Mouse (Mus musculus) neural tube, embryonic 14.5 days (tissue): ENCODE data around the gene Tnr. TPM values are rescaled to one million over a fixed set of nuclear protein-coding genes. Genes with fewer than 3 reads are reported as not detected.

Experiments
- ATAC-seq: fragments of 200-750 bp; cut with Nextera tagmentation; 2 replicates; pipeline ENCODE4 v1.8.0; 2017; ENCODE audit warnings: low read depth, mild to moderate bottlenecking, moderate TSS enrichment, moderate library complexity
- H3K27ac ChIP-seq: fragments of 300-500 bp; sonication (generic); 2 replicates; pipeline ENCODE4 v1.5.1; 2014; ENCODE audit warnings: low read depth, mild to moderate bottlenecking, control low read depth, low read length, moderate library complexity, mixed read lengths
- H3K27me3 ChIP-seq: fragments of 300-500 bp; sonication (generic); 2 replicates; pipeline ENCODE4 v1.6.1; 2014; ENCODE audit warnings: low read length; ENCODE audit not compliant: control insufficient read depth, insufficient read depth
- H3K36me3 ChIP-seq: fragments of 300-500 bp; sonication (generic); 2 replicates; pipeline ENCODE4 v1.6.1; 2014; ENCODE audit warnings: low read length, mixed read lengths; ENCODE audit not compliant: control insufficient read depth, insufficient read depth
- H3K4me1 ChIP-seq: fragments of 300-500 bp; sonication (generic); 2 replicates; pipeline ENCODE4 v1.6.1; 2014; ENCODE audit warnings: low read length; ENCODE audit not compliant: control insufficient read depth, insufficient read depth
- H3K4me2 ChIP-seq: fragments of 300-500 bp; sonication (generic); 2 replicates; pipeline ENCODE4 v1.6.1; 2014; ENCODE audit warnings: mild to moderate bottlenecking, low read depth, low read length, control low read depth
- H3K4me3 ChIP-seq: fragments of 300-500 bp; sonication (generic); 2 replicates; pipeline ENCODE4 v1.5.1; 2014; ENCODE audit warnings: low read depth, low read length, control low read depth, mixed read lengths
- H3K9ac ChIP-seq: fragments of 300-500 bp; sonication (generic); replicated peaks from 2 replicates; pipeline ENCODE4 v1.6.1; 2014; ENCODE audit warnings: low read depth, mild to moderate bottlenecking, control low read depth, low read length, mixed read lengths
- H3K9me3 ChIP-seq: fragments of 300-500 bp; sonication (generic); 2 replicates; pipeline ENCODE4 v1.6.1; 2016; ENCODE audit warnings: low read length; ENCODE audit not compliant: control insufficient read depth
- WGBS: fragments of 180-500 bp; shearing (Covaris S2); extraction: QIAGEN DNeasy Blood & Tissue Kit; methylation state at CpG from one replicate; pipeline ENCODE4 v1.1.7; 2014; 5-methylcytosine and 5-hydroxymethylcytosine counted together
- polyA plus RNA-seq: library from polyadenylated mRNA; unstranded; fragments of >200 nt; fragmentation: Nextera tagmentation; extraction: Ambion mirVana; gene quantifications from 2 replicates; pipeline ENCODE4 v1.2.1, GENCODE M21; 2014

Tnr gene
- polyA plus RNA-seq, 1 experiment from 2014 or later: 6.6 TPM

DNA sequence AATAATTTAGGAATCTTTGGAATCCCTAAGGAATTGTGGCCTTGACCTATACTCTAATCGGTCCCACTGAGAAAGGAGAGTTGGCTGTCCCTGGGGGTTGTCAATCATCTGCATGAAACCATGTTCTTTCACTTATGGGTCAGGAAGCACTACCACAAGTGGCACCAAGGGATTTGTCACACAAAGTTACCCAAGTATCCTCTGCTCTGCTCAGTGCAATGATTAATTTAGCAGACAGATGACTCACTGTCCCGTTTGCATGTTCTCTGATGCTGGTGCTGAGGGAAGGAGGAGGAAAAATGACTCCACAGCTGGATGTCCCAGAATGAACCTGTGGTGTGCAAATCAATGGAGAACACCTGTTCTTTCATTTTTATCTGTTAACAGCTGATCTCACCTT lies 309.6 kb downstream of the Tnr start:
- H3K9ac ChIP-seq: no peak overlapping the region
- no peaks in the 10 kb centered on the region for H3K9me3 ChIP-seq
- no peaks in the 10 kb centered on the region for H3K36me3 ChIP-seq
- H3K4me3 ChIP-seq: no peak overlapping the region
- no peak for ATAC-seq
- WGBS: 80% methylated on average over 2 of the region's 2 CpGs
- no peaks in the 10 kb centered on the region for H3K27me3 ChIP-seq
- H3K4me1 ChIP-seq: no peaks in the 10 kb centered on the region
- H3K4me2 ChIP-seq: no peak overlapping the region
- no peak overlapping the region for H3K27ac ChIP-seq

DNA sequence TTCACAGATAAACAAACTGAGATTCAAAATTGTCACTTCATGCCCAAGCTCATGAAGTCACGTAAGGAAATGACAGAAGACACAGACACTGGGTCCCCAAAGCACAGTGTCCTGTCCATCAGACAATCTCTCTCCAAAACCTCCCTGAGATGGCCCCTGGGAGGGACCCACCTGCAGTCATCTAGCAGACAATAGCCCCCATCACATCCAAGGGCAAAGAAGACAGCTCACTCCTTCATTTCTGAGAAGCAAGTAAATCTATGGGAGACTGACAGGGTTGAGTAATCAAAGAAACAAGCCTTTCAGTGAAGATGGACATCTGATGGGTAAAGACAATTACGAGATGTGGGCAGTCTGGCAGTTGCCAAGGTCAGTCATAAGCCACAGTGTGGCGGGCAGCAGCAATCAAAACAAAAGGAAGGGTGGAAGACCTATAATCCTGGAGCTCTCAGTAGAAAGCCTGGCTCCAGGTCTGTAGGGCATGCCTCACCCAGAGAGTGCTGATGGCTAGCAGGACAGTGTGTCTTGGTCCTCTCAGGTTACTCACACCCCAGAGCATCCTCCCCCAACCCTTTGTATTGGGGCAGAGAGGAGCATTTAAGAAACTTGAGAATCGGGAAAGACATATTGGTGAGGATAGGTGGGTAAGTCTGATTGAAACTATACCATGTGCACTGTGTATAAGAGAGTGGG lies 310.2 kb downstream of the Tnr start:
- Histone ChIP-seq H3K4me1 (no peaks in the 10 kb centered on the region), H3K9ac (no peak overlapping the region), H3K27ac (no peak overlapping the region), H3K4me2 (no peak overlapping the region), H3K27me3 (no peaks in the 10 kb centered on the region), H3K36me3 (no peaks in the 10 kb centered on the region), H3K9me3 (no peaks in the 10 kb centered on the region), H3K4me3 (no peak overlapping the region)
- WGBS: 64% methylated on average over 4 of the region's 4 CpGs
- ATAC-seq: no peak

DNA sequence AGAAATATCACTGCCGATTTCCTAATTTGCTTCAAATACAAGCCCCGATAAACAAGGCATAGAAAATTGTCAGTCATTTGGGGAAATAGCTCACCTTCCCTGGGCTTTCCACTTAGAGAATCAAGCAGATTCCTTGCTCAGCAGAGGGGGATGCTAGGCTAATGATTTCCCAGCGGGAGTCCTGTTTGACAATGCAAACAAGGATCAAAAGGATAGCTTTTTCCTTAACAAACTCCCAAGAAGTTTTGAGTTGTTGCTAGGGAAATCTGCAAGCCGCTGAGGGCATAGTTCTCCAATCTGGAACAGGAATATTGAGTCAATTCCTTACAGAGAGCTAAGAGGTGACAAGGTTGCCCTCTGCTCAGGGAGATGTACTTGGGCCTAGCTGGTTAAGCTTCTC lies 311.6 kb downstream of the Tnr start:
- Histone ChIP-seq H3K9ac (no peak overlapping the region), H3K27me3 (no peaks in the 10 kb centered on the region), H3K4me1 (no peaks in the 10 kb centered on the region), H3K9me3 (no peaks in the 10 kb centered on the region), H3K4me3 (no peak overlapping the region), H3K4me2 (no peak overlapping the region), H3K27ac (no peak overlapping the region), H3K36me3 (no peaks in the 10 kb centered on the region)
- 12% methylated on average over 4 of the region's 4 CpGs for WGBS
- no peak for ATAC-seq

DNA sequence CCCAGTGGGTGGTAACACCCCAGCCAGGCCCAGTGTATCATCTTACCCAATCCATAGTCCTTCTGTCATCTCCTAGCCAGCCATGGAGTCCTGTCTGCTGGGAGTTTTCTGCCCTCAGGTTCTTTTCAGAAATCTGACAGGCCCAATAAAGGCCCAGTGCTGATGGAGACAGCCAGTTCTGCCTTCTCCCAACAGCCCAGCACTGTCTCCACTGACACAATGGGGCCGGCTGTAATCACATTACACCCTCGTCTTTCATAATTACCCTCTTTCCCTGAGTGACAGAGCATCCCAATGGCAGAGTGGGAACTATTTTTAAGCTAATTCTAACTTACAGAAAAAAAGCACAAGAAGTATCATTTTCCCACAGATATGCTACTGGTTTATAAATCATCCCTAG lies 316.8 kb downstream of the Tnr start:
- H3K9ac ChIP-seq: no peak overlapping the region
- ATAC-seq: no peak
- no peak overlapping the region for H3K4me3 ChIP-seq
- no peak overlapping the region for H3K27ac ChIP-seq
- H3K36me3 ChIP-seq: no peaks in the 10 kb centered on the region
- H3K4me1 ChIP-seq: no peaks in the 10 kb centered on the region
- no peaks in the 10 kb centered on the region for H3K9me3 ChIP-seq
- H3K27me3 ChIP-seq: no peaks in the 10 kb centered on the region
- no peak overlapping the region for H3K4me2 ChIP-seq
- WGBS: 18% methylated on average over 2 of the region's 2 CpGs

DNA sequence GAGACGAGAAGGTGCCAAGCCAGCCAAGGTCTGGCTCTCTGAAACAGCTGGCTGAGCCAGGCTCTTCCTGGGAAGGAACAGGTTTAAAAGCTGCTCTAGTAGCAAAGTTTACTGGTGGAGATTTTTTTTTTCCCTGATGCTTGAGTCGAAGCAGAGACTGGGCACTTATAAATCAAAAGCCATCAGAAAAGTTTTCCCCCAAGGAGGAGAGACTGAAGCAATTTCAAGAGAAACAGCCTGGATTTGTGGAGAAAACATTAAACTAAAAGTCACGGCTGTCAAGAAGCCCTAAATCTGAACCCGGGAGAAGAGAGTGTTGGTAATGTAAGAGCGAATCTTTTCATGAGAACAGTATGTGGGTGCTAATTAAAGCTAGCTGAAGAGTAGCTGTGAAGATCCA lies 319.3 kb downstream of the Tnr start:
- Histone ChIP-seq H3K27ac (no peak overlapping the region), H3K4me2 (no peak overlapping the region), H3K4me1 (no peaks in the 10 kb centered on the region), H3K27me3 (no peaks in the 10 kb centered on the region), H3K9me3 (no peaks in the 10 kb centered on the region), H3K9ac (no peak overlapping the region), H3K36me3 (no peaks in the 10 kb centered on the region), H3K4me3 (no peak overlapping the region)
- no peak for ATAC-seq
- WGBS: 60% methylated on average over 5 of the region's 5 CpGs

DNA sequence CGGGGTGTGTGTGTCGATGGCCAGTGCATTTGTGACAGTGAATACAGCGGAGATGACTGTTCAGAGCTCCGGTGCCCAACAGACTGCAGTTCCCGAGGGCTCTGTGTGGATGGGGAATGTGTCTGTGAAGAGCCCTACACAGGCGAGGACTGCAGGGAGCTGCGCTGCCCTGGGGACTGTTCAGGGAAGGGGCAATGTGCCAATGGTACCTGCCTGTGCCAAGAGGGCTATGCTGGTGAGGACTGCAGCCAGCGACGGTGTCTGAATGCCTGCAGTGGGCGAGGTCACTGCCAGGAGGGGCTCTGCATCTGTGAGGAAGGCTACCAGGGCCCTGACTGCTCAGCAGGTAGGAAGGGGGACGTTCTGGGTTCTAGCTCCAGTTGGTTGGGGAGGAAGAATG lies 328.5 kb downstream of the Tnr start:
- no peak for ATAC-seq
- Histone ChIP-seq H3K27ac (no peak overlapping the region), H3K36me3 (no peaks in the 10 kb centered on the region), H3K9ac (no peak overlapping the region), H3K4me1 (no peaks in the 10 kb centered on the region), H3K4me2 (no peak overlapping the region), H3K4me3 (no peak overlapping the region), H3K9me3 (no peaks in the 10 kb centered on the region), H3K27me3 (no peaks in the 10 kb centered on the region)
- 79% methylated on average over 11 of the region's 11 CpGs for WGBS

DNA sequence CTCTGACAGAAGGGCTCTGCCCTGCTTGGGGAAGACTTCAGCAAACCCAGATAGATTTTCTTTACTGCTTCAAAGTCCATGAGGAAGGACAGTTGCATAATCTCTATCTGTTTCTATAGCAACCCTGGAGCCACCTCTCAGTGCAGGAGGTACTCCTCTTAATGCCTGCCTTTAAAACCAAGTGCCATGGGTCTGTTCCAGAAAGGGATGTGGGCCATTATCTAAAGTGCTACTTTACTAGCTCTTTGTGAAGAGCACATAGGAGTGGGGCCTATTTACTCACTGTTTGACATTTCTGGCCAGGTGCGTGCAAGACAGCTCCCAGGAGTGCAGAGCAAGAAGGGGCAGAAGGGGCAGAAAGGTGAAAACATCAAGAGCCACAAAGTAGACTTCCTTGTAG lies 330.7 kb downstream of the Tnr start:
- no peak for ATAC-seq
- Histone ChIP-seq H3K9ac (no peak overlapping the region), H3K4me2 (no peak overlapping the region), H3K9me3 (no peaks in the 10 kb centered on the region), H3K36me3 (no peaks in the 10 kb centered on the region), H3K4me1 (no peaks in the 10 kb centered on the region), H3K27ac (no peak overlapping the region), H3K4me3 (no peak overlapping the region), H3K27me3 (no peaks in the 10 kb centered on the region)
- 90% methylated on average over 1 of the region's 1 CpGs for WGBS

DNA sequence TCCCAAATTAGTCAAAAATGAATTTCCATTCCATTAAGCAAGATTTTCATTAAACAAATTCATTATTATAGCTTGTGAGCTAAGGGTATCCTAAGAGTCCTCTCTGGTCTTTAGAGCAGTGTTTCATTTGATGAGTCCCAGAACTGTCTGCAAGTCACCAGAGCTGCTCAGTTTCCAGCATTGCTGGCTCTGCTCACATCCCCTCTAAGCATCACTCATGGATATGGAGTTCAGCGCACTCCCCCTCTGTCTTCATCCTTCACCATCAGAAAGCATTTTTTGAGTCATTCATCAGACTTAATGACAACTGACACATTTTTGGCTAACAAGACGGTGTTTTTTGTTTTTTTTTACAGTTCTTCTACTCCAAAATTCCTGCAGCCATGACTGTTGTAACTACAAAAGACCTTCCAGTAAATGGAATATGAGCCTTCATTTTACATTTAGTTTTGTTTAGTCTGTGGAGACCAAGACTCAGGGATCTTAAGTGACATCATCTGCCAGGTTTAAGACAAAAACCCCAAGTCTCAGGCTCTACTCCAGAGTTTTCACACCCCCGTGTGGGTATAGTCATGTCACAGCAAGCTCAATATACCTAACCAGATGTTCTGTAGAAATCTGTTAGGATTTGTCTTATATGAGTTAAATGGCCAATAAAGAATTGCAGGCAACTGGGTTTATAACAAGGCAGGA lies 338.4 kb downstream of the Tnr start:
- H3K9ac ChIP-seq: no peak overlapping the region
- no peaks in the 10 kb centered on the region for H3K9me3 ChIP-seq
- WGBS: 89% methylated on average over 3 of the region's 3 CpGs
- H3K27me3 ChIP-seq: no peaks in the 10 kb centered on the region
- H3K4me3 ChIP-seq: no peak overlapping the region
- no peaks in the 10 kb centered on the region for H3K4me1 ChIP-seq
- no peaks in the 10 kb centered on the region for H3K36me3 ChIP-seq
- H3K4me2 ChIP-seq: no peak overlapping the region
- no peak for ATAC-seq
- no peak overlapping the region for H3K27ac ChIP-seq

DNA sequence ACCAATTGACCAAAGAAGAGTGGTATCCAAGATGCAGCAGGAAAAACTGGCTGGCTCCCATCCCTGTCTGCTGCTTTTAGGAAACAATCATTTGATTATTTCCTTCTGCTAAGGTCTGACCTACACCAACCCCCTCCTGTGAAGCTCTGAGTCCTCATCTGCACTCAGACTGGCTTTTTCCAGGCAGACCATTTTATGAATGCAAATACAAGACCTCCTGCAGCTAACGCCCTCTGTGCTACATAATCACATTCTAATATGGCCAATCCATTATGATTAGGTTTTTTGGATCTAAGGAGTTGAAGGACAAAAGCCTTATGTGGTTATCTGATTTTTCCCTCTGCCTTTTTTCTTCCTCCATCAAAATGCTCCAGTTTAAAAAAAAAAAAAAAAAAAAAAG lies 342.1 kb downstream of the Tnr start:
- no peak overlapping the region for H3K9ac ChIP-seq
- no peaks in the 10 kb centered on the region for H3K9me3 ChIP-seq
- no peaks in the 10 kb centered on the region for H3K36me3 ChIP-seq
- H3K4me1 ChIP-seq: no peaks in the 10 kb centered on the region
- WGBS: 27% methylated on average over 1 of the region's 1 CpGs
- H3K27me3 ChIP-seq: no peaks in the 10 kb centered on the region
- H3K4me2 ChIP-seq: no peak overlapping the region
- H3K4me3 ChIP-seq: no peak overlapping the region
- no peak for ATAC-seq
- no peak overlapping the region for H3K27ac ChIP-seq
